Mouse (Mus musculus) megakaryocyte, embryonic 14.5 days (primary cell): ENCODE measurements around the gene Hist1h2ba.

Source experiments
- FLI1 ChIP-seq: IDR thresholded peaks from 2 replicates; pipeline ENCODE4 v1.6.1; 2012; ENCODE audit warnings: low read length, inconsistent platforms, mixed read lengths
- GATA1 ChIP-seq: IDR thresholded peaks from 3 replicates; pipeline ENCODE4 v1.6.1; 2012; ENCODE audit warnings: mixed read lengths, low read length, inconsistent platforms, borderline replicate concordance

DNA sequence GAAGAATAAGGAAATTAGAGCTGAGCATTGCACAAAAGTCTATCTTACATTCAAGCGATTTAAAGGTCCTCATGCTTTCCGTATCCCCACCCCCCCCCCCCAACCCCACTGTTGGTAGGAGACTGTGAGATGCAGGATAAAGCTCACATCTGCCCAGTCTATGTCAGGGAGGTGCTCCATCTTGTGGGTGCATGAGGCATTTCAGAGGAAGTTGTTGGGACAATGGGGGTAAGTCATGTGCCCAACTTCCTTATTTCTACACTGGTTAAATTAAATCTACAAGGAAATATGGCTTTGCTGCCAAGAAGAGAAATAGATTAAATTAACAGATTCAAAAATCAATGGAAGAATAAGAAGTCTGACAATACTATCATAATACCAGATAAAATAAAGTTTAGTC lies 48.4 kb downstream of the Hist1h2ba start:
- TF ChIP-seq GATA1 (no peak), FLI1 (no peak)
